Mouse (Mus musculus): ENCODE measurements around the gene Mrps2. TPM values are rescaled to one million over a fixed set of nuclear protein-coding genes. Genes with fewer than 3 reads are reported as not detected.
A peak's percentile ranks its signal among the peaks of the same experiment; 100 is the strongest.
"Not testable (repeated sequence)": the region's sequence is repeated elsewhere in the genome, so short reads cannot be mapped to it uniquely, and the experiment has no call there.

Gene Mrps2
- polyA plus RNA-seq, 1 experiment from 2014 or later: 54.1 TPM

DNA sequence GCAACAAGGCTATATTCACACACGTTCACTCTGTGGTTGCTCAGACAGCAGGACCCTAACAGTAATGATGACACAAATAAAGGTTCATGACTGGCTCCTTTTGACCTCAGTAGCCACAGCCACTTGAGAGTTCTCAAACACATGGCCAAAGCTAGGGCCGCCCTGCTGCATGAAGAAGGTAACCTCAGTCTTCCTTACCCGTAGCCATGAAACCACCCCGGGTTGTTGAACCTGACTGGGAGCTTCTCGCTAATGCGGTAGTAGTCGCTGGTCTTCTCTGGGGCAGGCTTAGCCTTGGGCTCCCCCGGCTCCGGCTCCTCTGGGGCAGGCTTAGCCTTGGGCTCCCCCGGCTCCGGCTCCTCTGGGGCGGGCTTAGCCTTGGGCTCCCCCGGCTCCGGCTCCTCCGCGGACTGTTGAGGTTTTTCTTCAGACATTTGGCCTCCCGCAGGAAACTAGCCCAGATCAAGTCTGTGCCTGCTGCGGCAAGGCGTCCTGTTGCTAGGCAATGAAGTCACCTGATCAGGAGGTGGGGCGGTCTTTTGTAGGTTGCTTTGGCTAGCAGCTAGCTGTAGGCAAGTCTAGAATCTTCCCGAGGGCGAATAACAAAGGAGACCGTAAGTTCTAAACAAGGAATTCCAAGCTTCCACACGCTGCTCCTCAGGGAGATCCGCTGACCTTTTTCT, 1.9 kb upstream of the Mrps2 start, which contains the start of gene 1700007K13Rik:
1700007K13Rik (minus strand) TSS at position 497 of the 683 bp plus-strand sequence.
- ATAC-seq (replicated peaks; ENCODE audit: low FRiP score, low read depth) (peak; percentile 60; the same call in 1 of the 2 replicates), DNase-seq (ENCODE audit: low spot score) (peak; percentile 86)
- Histone ChIP-seq H3K9me3 (replicated peaks; ENCODE audit: low read length) (no peaks in the 10 kb centered on the region), H3K27me3 (ENCODE audit: insufficient read depth, low read length) (no peaks in the 10 kb centered on the region), H3K4me1 (replicated peaks; ENCODE audit: insufficient read depth, low read length) (peaks cover 12% of the 10 kb centered on the region; the same call in 1 of the 2 replicates), H3K27ac (no peak within 1 kb of the TSS), H3K4me2 (ENCODE audit: low read length) (peak within 1 kb of the TSS; percentile 62), H3K36me3 (ENCODE audit: insufficient read depth, low read length) (peaks cover 14% of the 10 kb centered on the region), H3K4me3 (replicated peaks; ENCODE audit: low read depth, low read length) (peak within 1 kb of the TSS; percentile 20), H3K9ac (ENCODE audit: low read depth, low read length) (peak within 1 kb of the TSS; percentile 28; the same call in 1 of the 2 replicates)
- no peak for TF ChIP-seq CTCF (IDR thresholded peaks at IDR 0.05; ENCODE audit: low read depth)
- 4% methylated on average over 25 of the region's 25 CpGs for WGBS

DNA sequence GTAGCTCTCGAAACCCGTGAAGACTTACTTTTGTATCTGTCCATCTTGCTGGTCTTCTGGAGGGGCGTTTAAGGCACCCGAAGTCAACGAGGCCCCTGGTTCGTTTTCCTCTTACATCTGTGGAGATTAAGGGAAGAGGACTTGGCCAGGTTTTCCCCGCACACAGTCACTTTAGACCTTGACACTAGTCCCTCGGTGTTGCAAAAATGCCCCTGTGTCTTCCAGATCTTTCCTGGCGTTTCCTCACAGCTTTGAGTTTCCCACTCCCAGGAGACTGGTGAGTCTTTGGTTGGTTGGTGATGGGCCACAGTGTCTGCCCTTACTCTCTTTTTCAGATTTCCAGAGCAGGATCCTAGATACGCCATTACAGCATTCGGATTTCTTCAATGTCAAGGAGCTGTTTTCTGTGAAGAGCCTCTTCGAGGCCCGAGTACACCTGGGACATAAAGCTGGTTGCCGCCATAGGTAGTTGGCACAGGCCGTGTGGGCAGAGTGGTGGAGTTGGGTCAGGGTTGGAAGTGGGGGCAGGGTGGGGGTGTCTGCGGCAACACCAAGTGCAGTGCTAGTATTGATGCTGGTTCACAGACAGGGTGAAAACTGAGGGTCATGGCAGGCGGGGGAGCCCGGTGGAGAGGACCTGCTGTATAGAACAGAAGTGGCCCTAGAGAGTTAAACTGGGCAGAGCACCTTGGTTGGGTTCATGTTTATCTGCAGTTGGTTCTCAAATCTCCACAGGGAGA, 790 bp downstream of the Mrps2 start:
- peak overlapping the region; percentile 93 for H3K9ac ChIP-seq (ENCODE audit: low read depth, low read length)
- ATAC-seq (replicated peaks; ENCODE audit: low FRiP score, low read depth): no peak
- WGBS: 55% methylated on average over 18 of the region's 18 CpGs

DNA sequence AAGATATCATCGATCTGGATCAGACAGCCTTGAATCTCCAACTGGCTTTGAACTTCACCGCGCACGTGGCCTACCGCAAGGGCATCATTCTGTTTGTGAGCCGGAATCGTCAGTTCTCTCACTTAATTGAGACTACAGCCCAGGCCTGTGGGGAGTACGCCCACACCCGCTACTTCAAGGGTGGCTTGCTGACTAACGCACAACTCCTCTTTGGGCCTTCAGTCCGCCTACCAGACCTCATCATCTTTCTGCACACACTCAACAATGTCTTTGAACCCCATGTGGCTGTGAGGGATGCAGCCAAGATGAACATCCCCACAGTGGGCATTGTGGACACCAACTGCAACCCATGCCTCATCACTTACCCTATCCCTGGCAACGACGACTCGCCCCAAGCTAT, 1.6 kb downstream of the Mrps2 start:
- Histone ChIP-seq H3K27ac (no peak overlapping the region), H3K4me3 (replicated peaks; ENCODE audit: low read depth, low read length) (no peak overlapping the region), H3K36me3 (ENCODE audit: insufficient read depth, low read length) (peaks cover 16% of the 10 kb centered on the region), H3K4me1 (replicated peaks; ENCODE audit: insufficient read depth, low read length) (peaks cover 12% of the 10 kb centered on the region; the same call in 1 of the 2 replicates), H3K9ac (ENCODE audit: low read depth, low read length) (no peak overlapping the region), H3K9me3 (replicated peaks; ENCODE audit: low read length) (peaks cover 4% of the 10 kb centered on the region; the same call in 1 of the 2 replicates), H3K27me3 (ENCODE audit: insufficient read depth, low read length) (no peaks in the 10 kb centered on the region), H3K4me2 (ENCODE audit: low read length) (no peak overlapping the region)
- no peak for TF ChIP-seq CTCF (IDR thresholded peaks at IDR 0.05; ENCODE audit: low read depth)
- WGBS: 98% methylated on average over 14 of the region's 14 CpGs
- ATAC-seq (replicated peaks; ENCODE audit: low FRiP score, low read depth) (no peak), DNase-seq (ENCODE audit: low spot score) (no peak)

More for the DNA sequence above, 790 bp downstream of the Mrps2 start:
- peak overlapping the region; percentile 81 for H3K4me3 ChIP-seq (replicated peaks; ENCODE audit: low read depth, low read length)
- H3K4me1 ChIP-seq (replicated peaks; ENCODE audit: insufficient read depth, low read length): peaks cover 12% of the 10 kb centered on the region; the same call in 1 of the 2 replicates
- H3K36me3 ChIP-seq (ENCODE audit: insufficient read depth, low read length): peaks cover 16% of the 10 kb centered on the region
- H3K27me3 ChIP-seq (ENCODE audit: insufficient read depth, low read length): no peaks in the 10 kb centered on the region
- no peak for TF ChIP-seq CTCF (IDR thresholded peaks at IDR 0.05; ENCODE audit: low read depth)
- H3K9me3 ChIP-seq (replicated peaks; ENCODE audit: low read length): peaks cover 4% of the 10 kb centered on the region; the same call in 1 of the 2 replicates
- no peak for DNase-seq (ENCODE audit: low spot score)
- H3K27ac ChIP-seq: no peak overlapping the region
- peak overlapping the region; percentile 85 for H3K4me2 ChIP-seq (ENCODE audit: low read length)

DNA sequence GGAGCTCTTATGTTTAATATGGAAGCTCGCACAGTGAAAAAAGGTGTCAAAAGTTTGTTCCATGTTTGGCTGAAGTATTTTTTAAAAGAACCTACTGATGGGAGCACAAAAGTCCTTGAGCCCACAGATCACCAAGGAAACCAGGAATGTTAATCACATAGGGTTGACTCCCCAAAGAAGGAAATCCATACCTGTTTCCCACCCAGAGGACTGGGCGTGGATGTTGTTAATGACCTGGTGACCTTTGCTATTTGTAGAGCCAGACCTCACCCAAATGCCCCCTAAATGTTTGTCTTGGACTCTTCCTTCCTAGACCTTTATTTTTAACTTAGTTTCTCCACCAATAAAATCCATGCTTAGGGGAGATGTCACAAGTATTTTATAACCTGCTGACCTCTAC, 2.7 kb downstream of the Mrps2 start:
- ATAC-seq (replicated peaks; ENCODE audit: low FRiP score, low read depth) (no peak), DNase-seq (ENCODE audit: low spot score) (no peak)
- 91% methylated on average over 2 of the region's 2 CpGs for WGBS
- H3K4me3 ChIP-seq (replicated peaks; ENCODE audit: low read depth, low read length): no peak overlapping the region
- no peak for TF ChIP-seq CTCF (IDR thresholded peaks at IDR 0.05; ENCODE audit: low read depth)
- no peaks in the 10 kb centered on the region for H3K27me3 ChIP-seq (ENCODE audit: insufficient read depth, low read length)
- H3K4me2 ChIP-seq (ENCODE audit: low read length): no peak overlapping the region
- peaks cover 12% of the 10 kb centered on the region; the same call in 1 of the 2 replicates for H3K4me1 ChIP-seq (replicated peaks; ENCODE audit: insufficient read depth, low read length)
- peaks cover 16% of the 10 kb centered on the region for H3K36me3 ChIP-seq (ENCODE audit: insufficient read depth, low read length)
- no peak overlapping the region for H3K9ac ChIP-seq (ENCODE audit: low read depth, low read length)
- peaks cover 4% of the 10 kb centered on the region; the same call in 1 of the 2 replicates for H3K9me3 ChIP-seq (replicated peaks; ENCODE audit: low read length)
- H3K27ac ChIP-seq: no peak overlapping the region

DNA sequence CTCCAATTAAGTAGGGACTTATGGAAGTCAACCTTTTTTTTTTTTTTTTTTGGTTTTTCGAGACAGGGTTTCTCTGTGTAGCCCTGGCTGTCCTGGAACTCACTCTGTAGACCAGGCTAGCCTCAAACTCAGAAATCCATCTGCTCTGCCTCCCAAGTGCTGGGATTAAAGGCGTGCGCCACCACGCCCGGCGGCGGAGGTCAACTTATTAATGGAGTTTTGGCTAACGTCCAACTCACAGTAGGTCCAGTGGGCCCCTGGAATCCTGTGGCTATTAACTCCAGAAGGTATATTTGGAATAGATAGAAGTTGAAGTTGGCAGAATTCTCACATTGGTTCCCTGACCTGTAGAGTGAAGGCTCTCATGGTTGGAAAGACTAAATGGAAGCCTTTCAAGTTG, 4.1 kb downstream of the Mrps2 start:
- H3K9me3 ChIP-seq (replicated peaks; ENCODE audit: low read length); H3K27me3 ChIP-seq (ENCODE audit: insufficient read depth, low read length); H3K4me3 ChIP-seq (replicated peaks; ENCODE audit: low read depth, low read length); H3K4me1 ChIP-seq (replicated peaks; ENCODE audit: insufficient read depth, low read length); H3K27ac ChIP-seq; ATAC-seq (replicated peaks; ENCODE audit: low FRiP score, low read depth); H3K4me2 ChIP-seq (ENCODE audit: low read length); H3K9ac ChIP-seq (ENCODE audit: low read depth, low read length); DNase-seq (ENCODE audit: low spot score): not testable (repeated sequence)
- H3K36me3 ChIP-seq (ENCODE audit: insufficient read depth, low read length): peaks cover 16% of the 10 kb centered on the region
- WGBS: 95% methylated on average over 8 of the region's 8 CpGs

DNA sequence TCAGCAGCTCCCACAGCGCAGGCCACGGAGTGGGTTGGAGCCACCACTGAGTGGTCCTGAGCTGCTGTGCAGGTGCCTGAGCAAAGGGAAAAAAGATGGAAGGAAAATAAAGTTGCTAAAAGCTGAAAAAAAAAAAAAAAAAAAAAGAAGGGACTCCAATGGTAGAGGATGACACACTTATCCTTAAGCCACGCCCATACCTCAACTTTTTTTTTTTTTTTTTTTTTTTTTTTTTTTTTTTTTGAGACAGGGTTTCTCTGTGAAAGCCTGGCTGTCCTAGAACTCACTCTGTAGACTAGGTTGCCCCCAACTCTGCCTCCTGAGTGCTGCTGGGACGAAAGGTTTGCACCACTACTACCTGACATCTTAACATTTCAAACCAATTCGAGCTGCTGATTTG, 10.1 kb downstream of the Mrps2 start:
- 88% methylated on average over 5 of the region's 5 CpGs for WGBS

More for the DNA sequence above, 10.1 kb downstream of the Mrps2 start:
- H3K9me3 ChIP-seq (replicated peaks; ENCODE audit: low read length); H3K36me3 ChIP-seq (ENCODE audit: insufficient read depth, low read length); H3K27ac ChIP-seq; H3K27me3 ChIP-seq (ENCODE audit: insufficient read depth, low read length); H3K9ac ChIP-seq (ENCODE audit: low read depth, low read length); H3K4me3 ChIP-seq (replicated peaks; ENCODE audit: low read depth, low read length); DNase-seq (ENCODE audit: low spot score); ATAC-seq (replicated peaks; ENCODE audit: low FRiP score, low read depth); H3K4me1 ChIP-seq (replicated peaks; ENCODE audit: insufficient read depth, low read length); H3K4me2 ChIP-seq (ENCODE audit: low read length): not testable (repeated sequence)
